Mouse (Mus musculus): ENCODE measurements around the gene Siva1. TPM values are rescaled to one million over a fixed set of nuclear protein-coding genes. Genes with fewer than 3 reads are reported as not detected.

Siva1 gene
- polyA plus RNA-seq, 1 experiment from 2014 or later: 77.2 TPM

DNA sequence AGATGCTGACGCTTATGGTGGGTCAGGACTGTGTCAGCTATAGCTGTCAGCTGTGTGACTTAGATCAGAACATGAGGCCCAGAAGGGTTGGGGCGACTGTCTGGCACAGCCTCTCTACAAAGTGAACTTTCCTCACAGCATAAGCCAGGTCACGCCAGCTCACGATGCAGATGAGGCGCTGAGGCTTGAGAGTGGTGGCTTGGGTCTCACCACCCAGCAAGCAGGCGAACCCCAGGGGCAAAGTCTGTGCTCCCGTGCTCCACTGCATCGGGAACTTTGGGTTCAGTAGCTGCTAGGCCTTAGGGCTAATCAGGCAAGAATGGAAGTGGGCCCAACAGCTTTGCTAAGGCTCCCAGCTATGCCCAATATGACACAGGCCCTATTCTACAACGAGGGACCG is 35.4 kb upstream of the Siva1 start:
- Histone ChIP-seq H3K9me3 (no peaks in the 10 kb centered on the region), H3K4me2 (replicated peaks) (no peak overlapping the region), H3K27ac (replicated peaks) (no peak overlapping the region), H3K4me1 (no peaks in the 10 kb centered on the region), H3K27me3 (no peaks in the 10 kb centered on the region), H3K4me3 (no peak overlapping the region), H3K36me3 (no peaks in the 10 kb centered on the region), H3K9ac (replicated peaks) (no peak overlapping the region)
- no peak for ATAC-seq (replicated peaks)
- WGBS: 88% methylated on average over 10 of the region's 10 CpGs

DNA sequence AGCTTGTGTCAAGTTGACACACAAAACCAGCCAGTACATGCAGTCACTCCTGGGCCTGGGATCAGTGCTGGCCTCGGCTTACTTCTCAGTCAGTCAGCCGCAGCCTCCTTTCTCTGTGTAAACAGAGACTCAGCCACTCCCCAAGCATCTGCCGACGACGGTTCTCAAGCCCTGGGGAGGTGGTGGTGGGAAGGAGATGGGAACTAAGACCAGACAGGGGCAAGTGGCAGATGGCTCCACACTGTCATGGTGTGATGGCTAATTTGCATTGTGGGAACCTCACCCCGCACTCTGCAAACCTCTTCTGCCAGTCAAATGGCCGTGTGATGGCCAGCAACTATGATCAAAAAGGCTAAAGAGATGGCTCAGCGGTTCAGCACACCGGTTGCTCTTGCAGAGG is 27.8 kb upstream of the Siva1 start:
- H3K9ac ChIP-seq (replicated peaks): no peak overlapping the region
- ATAC-seq (replicated peaks): no peak

DNA sequence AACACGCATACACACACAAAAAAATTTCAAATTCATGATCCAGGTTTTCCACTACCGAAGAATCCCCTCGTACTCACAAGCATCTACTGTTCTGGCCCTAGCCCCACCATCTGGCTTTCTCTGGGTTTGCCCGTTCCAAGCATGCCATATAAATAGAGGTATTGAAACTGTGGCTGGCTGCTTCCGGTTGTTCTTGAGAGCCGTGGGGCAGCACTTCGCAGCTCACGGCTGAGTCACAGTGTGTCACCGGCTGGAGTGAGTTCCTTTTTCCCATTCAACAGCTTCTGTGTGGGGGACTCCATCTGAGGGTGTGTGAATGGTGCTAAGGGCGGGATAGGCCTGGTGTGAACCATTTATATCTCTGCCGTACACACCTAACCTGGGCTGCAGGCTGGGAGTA is 27.3 kb upstream of the Siva1 start:
- Histone ChIP-seq H3K4me3 (no peak overlapping the region), H3K27ac (replicated peaks) (no peak overlapping the region), H3K4me1 (peaks cover 13% of the 10 kb centered on the region), H3K4me2 (replicated peaks) (no peak overlapping the region), H3K9me3 (no peaks in the 10 kb centered on the region), H3K9ac (replicated peaks) (no peak overlapping the region), H3K27me3 (peaks cover 14% of the 10 kb centered on the region; the same call in 1 of the 2 replicates), H3K36me3 (no peaks in the 10 kb centered on the region)
- WGBS: 76% methylated on average over 11 of the region's 11 CpGs
- ATAC-seq (replicated peaks): no peak

More for the DNA sequence above, 27.8 kb upstream of the Siva1 start:
- Histone ChIP-seq H3K36me3 (no peaks in the 10 kb centered on the region), H3K4me1 (peaks cover 13% of the 10 kb centered on the region), H3K27me3 (peaks cover 14% of the 10 kb centered on the region; the same call in 1 of the 2 replicates), H3K4me3 (no peak overlapping the region), H3K27ac (replicated peaks) (no peak overlapping the region), H3K4me2 (replicated peaks) (no peak overlapping the region), H3K9me3 (no peaks in the 10 kb centered on the region)
- WGBS: 72% methylated on average over 9 of the region's 9 CpGs

DNA sequence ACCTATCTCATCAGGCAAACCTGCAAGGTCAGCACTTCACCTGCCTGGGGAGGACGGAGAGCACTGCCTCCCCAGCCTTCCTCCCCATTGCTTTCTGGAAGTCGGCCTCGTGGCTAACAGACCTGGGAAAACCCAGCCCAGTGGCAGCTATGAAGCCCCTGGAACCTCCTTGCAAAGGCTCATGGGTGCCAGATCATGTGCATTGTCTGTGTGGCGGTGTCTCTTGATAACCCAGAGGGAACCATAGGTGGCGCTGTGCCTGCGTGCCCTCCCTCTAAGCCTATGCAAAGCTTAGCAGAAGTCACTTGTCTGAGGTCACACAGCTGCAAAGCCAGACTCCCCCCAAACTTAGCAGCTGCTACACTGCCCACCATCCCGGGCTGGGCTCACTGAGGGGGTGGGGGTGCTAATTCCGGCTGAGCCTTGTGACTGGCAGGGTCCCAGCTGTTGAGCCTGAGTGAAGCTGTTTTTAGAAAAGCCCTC is 26.5 kb upstream of the Siva1 start:
- 13% methylated on average over 8 of the region's 8 CpGs for WGBS
- H3K36me3 ChIP-seq: no peaks in the 10 kb centered on the region

DNA sequence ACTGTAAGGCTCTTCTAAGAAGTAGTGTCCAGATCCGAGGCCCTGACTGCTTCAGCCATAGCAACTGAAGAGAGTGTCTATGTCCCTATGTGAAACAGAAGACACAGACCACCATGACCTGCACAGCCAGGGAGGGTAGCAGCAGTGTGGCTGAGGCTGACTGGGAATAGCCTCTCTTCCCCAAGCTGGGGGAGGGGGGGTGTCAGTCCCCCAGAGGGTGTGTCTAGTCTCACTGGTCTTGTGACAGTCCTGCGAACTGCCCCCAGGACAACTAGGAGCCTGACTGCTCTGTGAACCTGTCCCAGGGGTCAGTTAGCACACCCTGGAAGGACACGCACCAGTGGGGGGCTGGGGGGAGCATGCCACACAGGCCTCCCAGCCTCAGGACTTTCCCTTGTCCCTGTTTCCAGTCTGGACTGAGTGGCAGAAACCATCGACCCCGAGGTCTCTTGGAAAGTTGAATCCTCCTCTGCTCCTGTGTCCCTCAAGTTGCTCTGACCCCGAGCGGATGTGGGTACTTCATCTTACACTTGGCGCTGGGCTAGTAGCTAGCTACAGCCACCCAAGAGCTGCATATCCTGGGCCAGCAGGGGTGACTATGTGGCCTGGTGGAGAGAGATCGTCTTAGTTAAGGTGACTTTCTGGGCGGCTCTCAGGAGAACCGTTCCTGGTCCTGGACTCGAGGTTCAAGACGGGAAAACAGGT is 25.3 kb upstream of the Siva1 start:
- peak overlapping the region; percentile 55 for H3K4me3 ChIP-seq
- H3K4me2 ChIP-seq (replicated peaks): peak overlapping the region; percentile 98
- ATAC-seq (replicated peaks): no peak
- WGBS: 35% methylated on average over 13 of the region's 13 CpGs
- H3K27me3 ChIP-seq: peaks cover 14% of the 10 kb centered on the region; the same call in 1 of the 2 replicates
- no peaks in the 10 kb centered on the region for H3K9me3 ChIP-seq
- no peaks in the 10 kb centered on the region for H3K36me3 ChIP-seq
- peak overlapping the region; percentile 57; the same call in 1 of the 2 replicates for H3K9ac ChIP-seq (replicated peaks)
- peaks cover 13% of the 10 kb centered on the region for H3K4me1 ChIP-seq
- H3K27ac ChIP-seq (replicated peaks): no peak overlapping the region

More for the DNA sequence above, 26.5 kb upstream of the Siva1 start:
- Histone ChIP-seq H3K4me1 (peaks cover 13% of the 10 kb centered on the region), H3K9me3 (no peaks in the 10 kb centered on the region), H3K27me3 (peaks cover 14% of the 10 kb centered on the region; the same call in 1 of the 2 replicates), H3K4me3 (no peak overlapping the region), H3K4me2 (replicated peaks) (no peak overlapping the region), H3K9ac (replicated peaks) (no peak overlapping the region), H3K27ac (replicated peaks) (no peak overlapping the region)
- ATAC-seq (replicated peaks): peak; percentile 62

DNA sequence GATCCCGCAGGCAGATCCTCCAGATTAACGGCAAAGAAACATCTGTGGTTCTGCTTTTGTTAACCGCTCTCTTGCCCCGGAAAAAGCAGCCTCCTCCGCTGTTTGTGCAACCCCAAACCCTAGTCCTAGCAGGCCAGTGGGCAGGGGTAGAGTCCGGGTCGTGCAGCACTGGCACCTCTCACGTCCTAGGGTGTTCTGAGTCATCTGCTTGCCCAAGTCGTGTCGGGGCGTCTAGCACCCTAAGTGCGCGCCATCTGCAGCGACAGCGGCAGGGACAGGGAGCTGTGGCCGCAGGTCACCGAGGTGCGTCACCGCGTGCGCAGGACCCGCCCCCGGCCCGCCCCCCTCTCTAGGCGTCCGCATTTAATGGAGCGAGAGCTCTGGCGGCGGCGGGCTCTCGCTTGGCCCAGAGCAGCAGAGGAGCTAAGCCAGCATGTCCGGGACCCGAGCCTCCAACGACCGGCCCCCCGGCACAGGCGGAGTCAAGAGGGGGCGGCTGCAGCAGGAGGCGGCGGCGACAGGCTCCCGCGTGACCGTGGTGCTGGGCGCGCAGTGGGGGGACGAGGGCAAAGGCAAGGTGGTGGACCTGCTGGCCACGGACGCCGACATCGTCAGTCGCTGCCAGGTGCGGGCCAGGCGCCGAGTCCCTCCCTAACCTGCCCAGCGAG is 24.7 kb upstream of the Siva1 start, which contains the start of gene Adssl1:
Gene Adssl1, plus strand, starts transcription at position 360 of the 668 bp plus-strand sequence.
- under 1% methylated on average over 52 of the region's 56 CpGs for WGBS
- peaks cover 13% of the 10 kb centered on the region for H3K4me1 ChIP-seq
- H3K27me3 ChIP-seq: peaks cover 14% of the 10 kb centered on the region; the same call in 1 of the 2 replicates
- H3K9me3 ChIP-seq: no peaks in the 10 kb centered on the region
- H3K4me3 ChIP-seq: peak within 1 kb of the TSS; percentile 55
- H3K27ac ChIP-seq (replicated peaks): no peak within 1 kb of the TSS
- H3K36me3 ChIP-seq: no peaks in the 10 kb centered on the region
- peak within 1 kb of the TSS; percentile 98 for H3K4me2 ChIP-seq (replicated peaks)
- H3K9ac ChIP-seq (replicated peaks): peak within 1 kb of the TSS; percentile 57
- peak; percentile 38; the same call in 1 of the 2 replicates for ATAC-seq (replicated peaks)

DNA sequence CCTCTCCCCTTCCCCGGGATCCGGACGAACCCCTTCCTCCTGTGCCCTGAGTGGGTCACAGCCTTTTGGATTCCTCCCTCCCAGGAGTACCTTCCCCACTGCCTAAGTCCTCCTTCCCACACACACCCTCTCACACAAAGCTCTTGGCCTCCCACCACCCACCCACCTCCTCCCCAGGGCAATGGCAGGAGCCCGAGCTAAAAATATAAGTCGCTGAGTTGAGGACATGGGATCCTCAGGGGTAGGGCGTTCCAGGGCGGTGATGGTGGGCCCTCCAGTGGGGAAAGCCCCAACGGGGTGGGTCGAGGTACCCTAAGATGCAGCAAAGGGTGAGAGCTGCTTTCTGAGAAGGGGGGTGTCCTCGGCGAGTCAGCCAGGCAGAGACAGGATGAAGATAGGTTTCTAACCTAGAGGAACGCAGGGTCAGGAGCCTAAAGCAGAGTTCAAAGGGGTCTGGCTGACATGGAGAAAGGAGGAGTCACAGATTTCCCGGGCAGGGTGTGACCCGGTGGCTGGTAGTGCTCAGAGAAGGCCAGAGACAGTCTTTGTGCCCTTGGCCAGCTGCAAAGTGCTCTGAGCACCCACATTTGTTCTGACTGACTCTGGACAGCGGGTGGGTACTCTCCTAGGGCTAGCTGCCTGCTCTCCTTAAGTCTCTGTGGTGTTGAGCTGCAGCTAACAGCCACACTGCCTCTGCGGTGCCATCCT is 24.0 kb upstream of the Siva1 start:
- peak overlapping the region; percentile 98 for H3K4me2 ChIP-seq (replicated peaks)
- peak; percentile 2; the same call in 1 of the 2 replicates for ATAC-seq (replicated peaks)
- H3K27me3 ChIP-seq: peaks cover 14% of the 10 kb centered on the region; the same call in 1 of the 2 replicates
- WGBS: 15% methylated on average over 16 of the region's 16 CpGs
- no peaks in the 10 kb centered on the region for H3K9me3 ChIP-seq
- H3K4me3 ChIP-seq: peak overlapping the region; percentile 55
- H3K27ac ChIP-seq (replicated peaks): no peak overlapping the region
- H3K4me1 ChIP-seq: peaks cover 13% of the 10 kb centered on the region
- H3K36me3 ChIP-seq: no peaks in the 10 kb centered on the region
- peak overlapping the region; percentile 57 for H3K9ac ChIP-seq (replicated peaks)

DNA sequence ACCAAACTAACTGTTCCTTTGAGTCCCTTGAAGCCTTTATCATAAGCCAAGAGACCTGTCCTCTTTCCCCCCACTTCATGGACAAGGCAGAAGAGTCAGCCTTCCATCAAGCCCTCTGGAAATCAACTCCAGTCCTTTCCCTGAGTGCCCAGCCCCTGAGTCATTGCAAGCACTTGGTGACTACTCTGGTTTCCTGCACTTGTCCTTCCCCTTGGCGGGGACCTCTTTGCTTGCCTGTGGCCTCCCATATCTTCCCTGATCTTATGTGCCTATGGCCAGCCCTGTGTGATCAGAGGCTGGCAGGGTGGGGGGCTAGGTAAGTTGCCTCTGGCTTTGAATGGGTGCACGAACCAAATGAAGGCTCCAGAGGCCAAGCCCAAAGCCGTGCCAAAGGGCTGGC is 22.6 kb upstream of the Siva1 start:
- no peak for ATAC-seq (replicated peaks)
- Histone ChIP-seq H3K4me3 (no peak overlapping the region), H3K4me2 (replicated peaks) (no peak overlapping the region), H3K9ac (replicated peaks) (no peak overlapping the region), H3K27me3 (peaks cover 14% of the 10 kb centered on the region; the same call in 1 of the 2 replicates), H3K9me3 (no peaks in the 10 kb centered on the region), H3K27ac (replicated peaks) (no peak overlapping the region), H3K36me3 (no peaks in the 10 kb centered on the region), H3K4me1 (peaks cover 13% of the 10 kb centered on the region)
- 92% methylated on average over 3 of the region's 3 CpGs for WGBS

DNA sequence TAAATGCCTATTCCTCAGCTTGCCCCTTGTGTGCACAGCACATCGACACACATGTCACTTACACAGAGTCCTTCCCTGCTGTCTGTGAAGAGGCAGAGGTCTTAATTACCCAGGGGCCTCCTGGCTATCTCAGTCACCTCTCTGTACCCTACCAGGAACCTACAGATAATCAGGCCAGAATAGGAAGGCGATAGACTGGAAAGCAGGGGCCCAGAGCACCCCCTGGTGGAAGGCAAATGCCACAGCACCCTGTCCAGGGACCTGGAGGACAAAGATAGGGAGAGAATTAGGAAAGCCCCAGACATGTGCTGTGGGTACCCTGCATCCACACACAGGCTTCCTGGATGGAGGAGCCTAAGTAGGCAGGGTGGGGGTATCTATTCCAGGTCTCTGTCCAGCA is 20.7 kb upstream of the Siva1 start:
- Histone ChIP-seq H3K9me3 (no peaks in the 10 kb centered on the region), H3K4me2 (replicated peaks) (no peak overlapping the region), H3K4me1 (peaks cover 13% of the 10 kb centered on the region), H3K36me3 (no peaks in the 10 kb centered on the region), H3K4me3 (no peak overlapping the region), H3K27ac (replicated peaks) (no peak overlapping the region), H3K9ac (replicated peaks) (no peak overlapping the region), H3K27me3 (peaks cover 13% of the 10 kb centered on the region; the same call in 1 of the 2 replicates)
- 0 out of 2 replicates have a peak, but pooled peaks have one; percentile 23 for ATAC-seq (replicated peaks)
- 21% methylated on average over 2 of the region's 2 CpGs for WGBS

DNA sequence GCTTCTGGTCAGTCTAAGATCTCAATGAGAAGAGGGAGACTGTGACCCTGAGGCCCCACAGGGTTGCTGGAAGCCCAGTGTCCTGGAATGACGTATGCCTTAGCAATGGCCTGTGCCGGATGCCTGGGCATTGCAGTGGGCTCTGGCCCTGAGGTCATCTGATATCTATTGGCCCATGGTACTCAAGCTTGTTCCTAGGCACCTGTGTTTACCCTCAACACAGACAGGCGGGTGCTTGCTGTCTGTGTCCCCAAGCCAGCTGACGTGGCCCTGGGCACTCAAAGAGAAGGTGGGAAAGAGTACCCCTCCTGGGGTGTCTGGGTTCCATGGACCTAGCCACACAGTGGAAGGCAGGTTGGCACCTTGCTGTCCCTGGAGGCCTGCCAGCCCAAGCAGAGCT is 18.8 kb upstream of the Siva1 start:
- H3K27ac ChIP-seq (replicated peaks): no peak overlapping the region
- no peaks in the 10 kb centered on the region for H3K36me3 ChIP-seq
- no peak overlapping the region for H3K4me2 ChIP-seq (replicated peaks)
- no peak overlapping the region for H3K9ac ChIP-seq (replicated peaks)
- peaks cover 6% of the 10 kb centered on the region; the same call in 1 of the 2 replicates for H3K27me3 ChIP-seq
- ATAC-seq (replicated peaks): no peak
- 93% methylated on average over 4 of the region's 4 CpGs for WGBS
- peaks cover 6% of the 10 kb centered on the region for H3K4me1 ChIP-seq
- no peaks in the 10 kb centered on the region for H3K9me3 ChIP-seq
- H3K4me3 ChIP-seq: no peak overlapping the region

DNA sequence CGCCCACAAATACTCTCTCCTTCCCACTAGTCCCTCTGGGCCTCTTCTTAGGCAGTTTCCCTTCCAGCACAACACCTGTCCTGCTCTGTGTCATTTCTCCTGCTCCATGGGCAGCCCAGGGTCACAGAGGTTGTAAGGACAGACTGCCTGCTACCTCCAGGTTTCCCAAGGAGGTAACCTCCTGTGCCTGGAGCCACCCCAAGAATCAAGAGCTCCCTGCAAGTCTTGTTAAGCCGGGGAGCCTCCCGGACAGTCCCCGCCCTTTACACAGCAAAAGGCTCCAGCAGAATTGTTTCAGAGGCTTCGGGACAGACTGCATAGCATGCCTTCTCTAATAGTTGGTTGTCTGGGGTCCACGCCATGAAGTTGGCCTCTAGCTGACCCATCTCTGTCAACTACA is 18.0 kb upstream of the Siva1 start:
- H3K27me3 ChIP-seq: 0 out of 2 replicates have a peak, but pooled peaks cover 2% of the 10 kb centered on the region
- no peak overlapping the region for H3K4me3 ChIP-seq
- no peak overlapping the region for H3K9ac ChIP-seq (replicated peaks)
- no peak overlapping the region for H3K27ac ChIP-seq (replicated peaks)
- H3K9me3 ChIP-seq: no peaks in the 10 kb centered on the region
- H3K4me1 ChIP-seq: peaks cover 6% of the 10 kb centered on the region
- no peak for ATAC-seq (replicated peaks)
- no peaks in the 10 kb centered on the region for H3K36me3 ChIP-seq
- 77% methylated on average over 6 of the region's 6 CpGs for WGBS
- H3K4me2 ChIP-seq (replicated peaks): no peak overlapping the region

Measured in forebrain, embryonic 15.5 days (tissue).